Mouse (Mus musculus) intestine, embryonic 16.5 days (tissue): ENCODE measurements around the gene Gm19402. TPM values are rescaled to one million over a fixed set of nuclear protein-coding genes. Genes with fewer than 3 reads are reported as not detected.
"Not testable (repeated sequence)": the region's sequence is repeated elsewhere in the genome, so short reads cannot be mapped to it uniquely, and the experiment has no call there.

Experiments
- ATAC-seq: fragments of 200-750 bp; cut with Nextera tagmentation; 2 replicates; pipeline ENCODE4 v1.8.0; 2017; ENCODE audit warnings: moderate TSS enrichment, moderate library complexity
- H3K27ac ChIP-seq: fragments of 300-500 bp; sonication (generic); 2 replicates; pipeline ENCODE4 v1.5.1; 2014; ENCODE audit warnings: mild to moderate bottlenecking, low read length
- H3K27me3 ChIP-seq: fragments of 300-500 bp; sonication (generic); replicated peaks from 2 replicates; pipeline ENCODE4 v1.6.1; 2014; ENCODE audit warnings: low read length, control low read depth, mixed read lengths; ENCODE audit not compliant: control insufficient read depth, insufficient read depth
- H3K36me3 ChIP-seq: fragments of 300-500 bp; sonication (generic); 2 replicates; pipeline ENCODE4 v1.6.1; 2014; ENCODE audit warnings: low read length, control low read depth; ENCODE audit not compliant: control insufficient read depth, insufficient read depth
- H3K4me1 ChIP-seq: fragments of 300-500 bp; sonication (generic); 2 replicates; pipeline ENCODE4 v1.6.1; 2014; ENCODE audit warnings: low read length, control low read depth, mixed read lengths; ENCODE audit not compliant: control insufficient read depth, insufficient read depth
- H3K4me2 ChIP-seq: fragments of 300-500 bp; sonication (generic); 2 replicates; pipeline ENCODE4 v1.6.1; 2014; ENCODE audit warnings: low read depth, low read length, control low read depth
- H3K4me3 ChIP-seq: fragments of 300-500 bp; sonication (generic); 2 replicates; pipeline ENCODE4 v1.5.1; 2014; ENCODE audit warnings: mild to moderate bottlenecking, low read length
- H3K9ac ChIP-seq: fragments of 300-500 bp; sonication (generic); 2 replicates; pipeline ENCODE4 v1.6.1; 2014; ENCODE audit warnings: low read depth, low read length
- H3K9me3 ChIP-seq: fragments of 300-500 bp; sonication (generic); 2 replicates; pipeline ENCODE4 v1.6.1; 2016; ENCODE audit warnings: low read length, control low read depth; ENCODE audit not compliant: control insufficient read depth
- WGBS: fragments of 180-500 bp; shearing (Covaris S2); extraction: QIAGEN DNeasy Blood & Tissue Kit; methylation state at CpG from one replicate; pipeline ENCODE4 v1.1.7; 2014; 5-methylcytosine and 5-hydroxymethylcytosine counted together
- polyA plus RNA-seq: library from polyadenylated mRNA; unstranded; fragments of >200 nt; fragmentation: Nextera tagmentation; extraction: Ambion mirVana; gene quantifications from 2 replicates; pipeline ENCODE4 v1.2.1, GENCODE M21; 2015

The Gm19402 gene
- not detected in 2 replicates for polyA plus RNA-seq

GRCm38 (mm10) chr10:77690356-77690807 lies at the start of gene Gm19402:
Gene Gm19402, minus strand, starts transcription at chr10:77690757.
- not testable (repeated sequence) for ATAC-seq, H3K9ac ChIP-seq, H3K4me3 ChIP-seq, H3K9me3 ChIP-seq, H3K4me2 ChIP-seq, H3K27ac ChIP-seq, H3K36me3 ChIP-seq, H3K4me1 ChIP-seq
- WGBS: 72% methylated on average over 3 of the region's 3 CpGs
- peaks cover 14% of the 10 kb centered on the region; the same call in 1 of the 2 replicates for H3K27me3 ChIP-seq

DNA sequence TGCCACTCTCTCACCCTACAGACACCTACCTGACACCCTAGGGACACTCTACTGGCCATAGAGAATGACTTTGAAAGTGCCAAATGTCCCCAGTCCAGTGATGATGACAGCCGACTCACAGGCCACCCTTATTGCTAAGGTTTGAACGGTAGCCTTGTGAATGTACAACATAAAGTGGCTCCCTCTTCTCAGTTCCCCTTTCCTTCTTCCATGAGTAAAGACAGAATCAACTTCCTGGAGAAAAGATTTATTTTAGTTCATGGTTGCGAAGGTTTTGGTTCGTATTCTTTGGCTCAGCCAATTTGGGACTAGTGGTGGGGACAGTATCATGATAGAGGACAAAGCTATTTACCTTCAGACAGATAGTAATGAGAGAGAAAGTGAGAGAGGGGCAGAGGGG lies 48.4 kb upstream of the Gm19402 start:
- H3K4me3 ChIP-seq: no peak overlapping the region
- H3K9me3 ChIP-seq: peaks cover 3% of the 10 kb centered on the region; the same call in 1 of the 2 replicates
- H3K27me3 ChIP-seq: no peaks in the 10 kb centered on the region
- H3K27ac ChIP-seq: no peak overlapping the region
- H3K36me3 ChIP-seq: no peaks in the 10 kb centered on the region
- H3K4me2 ChIP-seq: no peak overlapping the region
- H3K9ac ChIP-seq: no peak overlapping the region
- no peaks in the 10 kb centered on the region for H3K4me1 ChIP-seq
- ATAC-seq: no peak
- WGBS: 81% methylated on average over 4 of the region's 4 CpGs

GRCm38 (mm10) chr10:77735928-77736327 lies 45.4 kb upstream of the Gm19402 start:
- H3K27ac ChIP-seq: no peak overlapping the region
- no peak overlapping the region for H3K4me2 ChIP-seq
- no peak overlapping the region for H3K9ac ChIP-seq
- no peaks in the 10 kb centered on the region for H3K4me1 ChIP-seq
- 91% methylated on average over 1 of the region's 1 CpGs for WGBS
- H3K27me3 ChIP-seq: no peaks in the 10 kb centered on the region
- H3K36me3 ChIP-seq: no peaks in the 10 kb centered on the region
- ATAC-seq: no peak
- peaks cover 3% of the 10 kb centered on the region; the same call in 1 of the 2 replicates for H3K9me3 ChIP-seq
- H3K4me3 ChIP-seq: no peak overlapping the region

- no peaks in the 10 kb centered on the region for H3K27me3 ChIP-seq
- no peaks in the 10 kb centered on the region for H3K36me3 ChIP-seq
- no peak overlapping the region for H3K4me2 ChIP-seq
- H3K27ac ChIP-seq: no peak overlapping the region
- no peak overlapping the region for H3K9ac ChIP-seq
- H3K4me1 ChIP-seq: no peaks in the 10 kb centered on the region
- no peak overlapping the region for H3K4me3 ChIP-seq
- 49% methylated on average over 4 of the region's 4 CpGs for WGBS
- ATAC-seq: no peak
- H3K9me3 ChIP-seq: no peaks in the 10 kb centered on the region
These were observed 38.7 kb upstream of the Gm19402 start for GRCm38 (mm10) chr10:77729241-77729640.

GRCm38 (mm10) chr10:77728280-77728679 lies 37.7 kb upstream of the Gm19402 start:
- Histone ChIP-seq H3K9me3 (no peaks in the 10 kb centered on the region), H3K27me3 (no peaks in the 10 kb centered on the region), H3K4me2 (no peak overlapping the region), H3K27ac (no peak overlapping the region), H3K4me1 (no peaks in the 10 kb centered on the region), H3K9ac (no peak overlapping the region), H3K36me3 (no peaks in the 10 kb centered on the region), H3K4me3 (no peak overlapping the region)
- no peak for ATAC-seq
- 59% methylated on average over 4 of the region's 4 CpGs for WGBS

DNA sequence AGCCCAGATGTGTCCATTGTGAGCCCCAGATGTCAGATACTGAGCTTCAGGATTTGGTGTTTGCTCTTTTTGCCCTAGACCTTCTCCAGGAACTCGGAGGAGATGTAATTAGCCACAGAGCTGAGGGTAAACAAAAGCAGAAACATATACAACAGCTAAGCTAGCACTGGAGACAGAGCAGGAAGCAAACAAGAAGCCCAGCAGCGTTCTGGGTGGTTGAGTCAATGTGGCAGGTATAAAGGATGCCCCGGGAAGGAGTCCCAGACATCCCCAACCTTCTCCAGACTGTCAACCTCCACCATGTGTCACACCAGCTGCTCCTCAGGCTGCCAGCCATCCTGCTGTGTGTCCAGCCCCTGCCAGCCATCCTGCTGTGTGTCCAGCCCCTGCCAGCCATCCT lies 35.6 kb upstream of the Gm19402 start, which contains the start of gene Gm10100:
Gm10100 (plus strand) TSS at position 301 of the 400 bp plus-strand sequence.
- Histone ChIP-seq H3K36me3 (no peaks in the 10 kb centered on the region), H3K4me1 (no peaks in the 10 kb centered on the region), H3K27ac (no peak within 1 kb of the TSS), H3K9me3 (no peaks in the 10 kb centered on the region), H3K27me3 (no peaks in the 10 kb centered on the region), H3K4me2 (no peak within 1 kb of the TSS), H3K4me3 (no peak within 1 kb of the TSS), H3K9ac (no peak within 1 kb of the TSS)
- 31% methylated on average over 3 of the region's 3 CpGs for WGBS
- no peak for ATAC-seq

DNA sequence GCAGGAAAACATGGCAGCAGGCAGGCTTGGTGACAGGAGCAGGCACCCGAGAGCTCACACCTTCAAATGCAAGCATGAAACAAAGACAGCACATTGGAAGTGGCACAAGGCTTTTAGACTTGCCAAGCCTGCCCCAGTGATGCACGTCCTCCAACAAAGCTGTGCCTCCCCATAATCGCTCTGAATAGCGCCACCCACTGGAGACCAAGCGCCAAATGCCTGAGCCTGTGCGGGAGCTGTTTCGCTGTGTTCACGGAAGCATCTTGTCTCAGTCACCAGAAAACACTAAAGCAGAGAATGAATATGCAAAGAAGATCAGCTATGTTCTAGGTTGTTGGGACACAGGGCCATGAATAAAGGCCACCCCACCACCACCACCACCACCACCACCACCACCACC lies 34.3 kb upstream of the Gm19402 start:
- no peak for ATAC-seq
- no peaks in the 10 kb centered on the region for H3K27me3 ChIP-seq
- WGBS: 70% methylated on average over 8 of the region's 8 CpGs
- H3K4me1 ChIP-seq: no peaks in the 10 kb centered on the region
- no peak overlapping the region for H3K4me3 ChIP-seq
- H3K27ac ChIP-seq: no peak overlapping the region
- no peak overlapping the region for H3K4me2 ChIP-seq
- no peak overlapping the region for H3K9ac ChIP-seq
- no peaks in the 10 kb centered on the region for H3K36me3 ChIP-seq
- no peaks in the 10 kb centered on the region for H3K9me3 ChIP-seq

- not testable (repeated sequence) for H3K27ac ChIP-seq, ATAC-seq, H3K4me3 ChIP-seq, H3K9me3 ChIP-seq, H3K9ac ChIP-seq, H3K36me3 ChIP-seq, H3K4me1 ChIP-seq, H3K27me3 ChIP-seq, H3K4me2 ChIP-seq
- WGBS: 90% methylated on average over 1 of the region's 1 CpGs
These were observed 29.7 kb upstream of the Gm19402 start, which contains the start of gene Krtap12-1 for GRCm38 (mm10) chr10:77720299-77720698. Gene Krtap12-1, plus strand, starts transcription at chr10:77720599.

DNA sequence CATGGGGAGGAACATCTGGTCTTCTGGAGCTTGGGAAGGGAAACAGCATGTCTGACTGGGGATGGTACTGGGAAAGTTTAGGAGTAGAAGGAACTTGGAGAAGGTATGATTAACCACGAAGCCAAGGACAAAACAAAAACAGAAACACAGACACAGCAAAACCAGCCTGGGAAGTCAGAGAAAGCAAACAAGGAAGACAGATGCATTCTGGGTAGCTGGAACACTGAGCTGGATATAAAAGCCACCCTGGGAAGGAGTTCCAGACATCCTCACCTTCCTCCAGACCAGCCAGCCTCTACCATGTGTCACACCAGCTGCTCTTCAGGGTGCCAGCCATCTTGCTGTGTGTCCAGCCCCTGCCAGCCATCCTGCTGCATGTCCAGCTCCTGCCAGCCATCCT lies 24.9 kb upstream of the Gm19402 start, which contains the start of gene Gm10142:
Gm10142 (plus strand) TSS at position 301 of the 400 bp plus-strand sequence.
- ATAC-seq: no peak
- Histone ChIP-seq H3K36me3 (no peaks in the 10 kb centered on the region), H3K27me3 (no peaks in the 10 kb centered on the region), H3K4me3 (no peak within 1 kb of the TSS), H3K4me1 (no peaks in the 10 kb centered on the region), H3K9me3 (peaks cover 4% of the 10 kb centered on the region), H3K9ac (no peak within 1 kb of the TSS), H3K4me2 (no peak within 1 kb of the TSS), H3K27ac (no peak within 1 kb of the TSS)
- WGBS: 84% methylated on average over 1 of the region's 1 CpGs

DNA sequence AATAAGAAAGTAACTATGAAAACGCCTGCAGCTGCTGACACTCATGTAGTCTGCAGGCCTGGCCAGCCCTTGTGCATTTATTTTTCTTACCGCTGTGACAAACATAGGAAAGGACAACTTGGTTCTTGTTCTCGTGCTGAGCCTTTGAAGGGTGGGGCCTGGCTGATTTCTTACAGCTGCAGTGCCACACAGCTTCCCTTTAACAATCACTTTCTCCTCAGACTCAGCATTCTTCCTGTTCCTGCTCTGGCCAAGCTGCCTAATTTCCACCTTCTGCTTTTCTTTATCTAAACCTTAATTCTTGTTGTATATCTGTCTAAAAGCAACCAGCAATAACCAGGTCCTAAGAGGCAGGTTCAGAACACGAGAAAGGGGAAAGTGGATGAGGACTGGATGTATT lies 23.2 kb upstream of the Gm19402 start:
- H3K9ac ChIP-seq: no peak overlapping the region
- H3K36me3 ChIP-seq: no peaks in the 10 kb centered on the region
- WGBS: 66% methylated on average over 4 of the region's 4 CpGs
- peaks cover 4% of the 10 kb centered on the region for H3K9me3 ChIP-seq
- no peak overlapping the region for H3K4me3 ChIP-seq
- no peak for ATAC-seq
- H3K4me2 ChIP-seq: no peak overlapping the region
- no peaks in the 10 kb centered on the region for H3K27me3 ChIP-seq
- no peak overlapping the region for H3K27ac ChIP-seq
- H3K4me1 ChIP-seq: no peaks in the 10 kb centered on the region
